Mouse (Mus musculus) erythroblast, embryonic 14.5 days (primary cell): ENCODE data around the gene Mindy2. TPM values are rescaled to one million over a fixed set of nuclear protein-coding genes. Genes with fewer than 3 reads are reported as not detected.

Experiments used
- H3K27me3 ChIP-seq: 2 replicates; pipeline ENCODE4 v1.6.1; 2012; ENCODE audit warnings: inconsistent platforms; ENCODE audit not compliant: control insufficient read depth
- H3K36me3 ChIP-seq: 2 replicates; pipeline ENCODE4 v1.6.1; 2012; ENCODE audit warnings: mild to moderate bottlenecking, inconsistent platforms; ENCODE audit not compliant: control insufficient read depth
- H3K4me1 ChIP-seq: 2 replicates; pipeline ENCODE4 v1.6.1; 2012; ENCODE audit warnings: inconsistent platforms; ENCODE audit not compliant: control insufficient read depth
- H3K4me3 ChIP-seq: replicated peaks from 2 replicates; pipeline ENCODE3; 2012; ENCODE audit warnings: moderate library complexity, mild to moderate bottlenecking, inconsistent platforms
- H3K9me3 ChIP-seq: 2 replicates; pipeline ENCODE4 v1.6.1; 2012; ENCODE audit warnings: low read length, inconsistent platforms, mixed read lengths; ENCODE audit not compliant: control insufficient read depth
- GATA1 ChIP-seq: IDR thresholded peaks from 2 replicates; pipeline ENCODE4 v1.6.1; 2012; ENCODE audit warnings: low read length, inconsistent platforms, mixed read lengths
- TAL1 ChIP-seq: IDR thresholded peaks from 3 replicates; pipeline ENCODE4 v1.6.1; 2012; ENCODE audit warnings: low read length, inconsistent platforms, mixed read lengths
- polyA plus RNA-seq: library from polyadenylated mRNA; stranded (reverse); fragments of >175 nt; gene quantifications from 2 replicates; pipeline ENCODE4 v1.2.3, GENCODE M21; 2012

Gene Mindy2
- polyA plus RNA-seq, 1 experiment, result 6.8 TPM

GRCm38 (mm10) chr9:70670381-70670780 lies 13.4 kb upstream of the Mindy2 start:
- Histone ChIP-seq H3K9me3 (peaks cover 4% of the 10 kb centered on the region), H3K36me3 (peaks cover 29% of the 10 kb centered on the region), H3K4me3 (peak overlapping the region; percentile 36), H3K4me1 (peaks cover 87% of the 10 kb centered on the region), H3K27me3 (no peaks in the 10 kb centered on the region)
- TF ChIP-seq TAL1 (peak; percentile 30; the same call in 2 of the 3 replicates), GATA1 (0 out of 2 replicates have a peak, but pooled peaks have one; percentile 19)

- peaks cover 4% of the 10 kb centered on the region for H3K9me3 ChIP-seq
- H3K27me3 ChIP-seq, result no peaks in the 10 kb centered on the region
- peak overlapping the region; percentile 13 for H3K4me3 ChIP-seq
- peak; percentile 71 for TF ChIP-seq GATA1
- peak; percentile 62 for TF ChIP-seq TAL1
- H3K4me1 ChIP-seq, result peaks cover 82% of the 10 kb centered on the region
- H3K36me3 ChIP-seq, result peaks cover 38% of the 10 kb centered on the region
Observed at GRCm38 (mm10) chr9:70669197-70669596, 12.2 kb upstream of the Mindy2 start.

- TF ChIP-seq TAL1 (no peak), GATA1 (no peak)
- H3K27me3 ChIP-seq, result no peaks in the 10 kb centered on the region
- H3K36me3 ChIP-seq, result peaks cover 47% of the 10 kb centered on the region
- peaks cover 80% of the 10 kb centered on the region for H3K4me1 ChIP-seq
- H3K9me3 ChIP-seq, result peaks cover 4% of the 10 kb centered on the region
- no peak overlapping the region for H3K4me3 ChIP-seq
Observed at GRCm38 (mm10) chr9:70668048-70668447, 11.1 kb upstream of the Mindy2 start.

- Histone ChIP-seq H3K4me3 (no peak overlapping the region), H3K27me3 (no peaks in the 10 kb centered on the region), H3K36me3 (peaks cover 48% of the 10 kb centered on the region), H3K4me1 (peaks cover 69% of the 10 kb centered on the region), H3K9me3 (peaks cover 4% of the 10 kb centered on the region)
- TF ChIP-seq TAL1 (no peak), GATA1 (no peak)
Observed at GRCm38 (mm10) chr9:70666811-70667210, 9.8 kb upstream of the Mindy2 start.

GRCm38 (mm10) chr9:70665372-70666145 lies 8.6 kb upstream of the Mindy2 start:
- Histone ChIP-seq H3K9me3 (peaks cover 4% of the 10 kb centered on the region), H3K36me3 (peaks cover 45% of the 10 kb centered on the region), H3K27me3 (no peaks in the 10 kb centered on the region), H3K4me1 (peaks cover 63% of the 10 kb centered on the region), H3K4me3 (no peak overlapping the region)
- TF ChIP-seq GATA1 (no peak), TAL1 (no peak)

- Histone ChIP-seq H3K36me3 (peaks cover 45% of the 10 kb centered on the region), H3K4me1 (peaks cover 57% of the 10 kb centered on the region), H3K4me3 (no peak overlapping the region), H3K9me3 (peaks cover 4% of the 10 kb centered on the region), H3K27me3 (no peaks in the 10 kb centered on the region)
- TF ChIP-seq TAL1 (no peak), GATA1 (no peak)
Observed at GRCm38 (mm10) chr9:70664847-70665246, 7.9 kb upstream of the Mindy2 start.

GRCm38 (mm10) chr9:70658266-70658665 lies 1.3 kb upstream of the Mindy2 start:
- H3K4me1 ChIP-seq, result peaks cover 47% of the 10 kb centered on the region
- no peaks in the 10 kb centered on the region for H3K9me3 ChIP-seq
- no peaks in the 10 kb centered on the region for H3K27me3 ChIP-seq
- H3K36me3 ChIP-seq, result peaks cover 28% of the 10 kb centered on the region
- no peak; the same call in 2 of the 3 replicates for TF ChIP-seq TAL1
- TF ChIP-seq GATA1, result no peak
- H3K4me3 ChIP-seq, result peak overlapping the region; percentile 83

- TF ChIP-seq TAL1 (no peak), GATA1 (no peak)
- H3K36me3 ChIP-seq, result peaks cover 44% of the 10 kb centered on the region
- peak within 1 kb of the TSS; percentile 83 for H3K4me3 ChIP-seq
- H3K9me3 ChIP-seq, result no peaks in the 10 kb centered on the region
- H3K27me3 ChIP-seq, result no peaks in the 10 kb centered on the region
- peaks cover 61% of the 10 kb centered on the region for H3K4me1 ChIP-seq
Observed at GRCm38 (mm10) chr9:70656130-70657007, 605 bp downstream of the Mindy2 start, which contains the start of gene Gm10642. Gene Gm10642, plus strand, starts transcription at chr9:70656251.

GRCm38 (mm10) chr9:70655764-70656129 lies 1.2 kb downstream of the Mindy2 start:
- TF ChIP-seq GATA1, result no peak
- TF ChIP-seq TAL1, result no peak
- Histone ChIP-seq H3K27me3 (no peaks in the 10 kb centered on the region), H3K4me1 (peaks cover 61% of the 10 kb centered on the region), H3K9me3 (no peaks in the 10 kb centered on the region), H3K4me3 (peak overlapping the region; percentile 83), H3K36me3 (peaks cover 50% of the 10 kb centered on the region)
